Mouse (Mus musculus) myocyte (in vitro differentiated cells): ENCODE results near the gene Zdhhc18.

ENCODE experiments used
- E2F4 ChIP-seq: IDR thresholded peaks from one replicate; pipeline ENCODE4 v1.6.1; 2011; ENCODE audit warnings: mild to moderate bottlenecking, control low read depth, moderate library complexity; ENCODE audit not compliant: insufficient read depth
- MAX ChIP-seq: IDR thresholded peaks from one replicate; pipeline ENCODE4 v1.6.1; 2011; ENCODE audit warnings: low read depth, mild to moderate bottlenecking, control low read depth
- POLR2A ChIP-seq: IDR thresholded peaks from one replicate; pipeline ENCODE4 v1.6.1; 2011; ENCODE audit warnings: low read depth, mild to moderate bottlenecking, control low read depth, moderate library complexity; ENCODE audit not compliant: insufficient read length
- POLR2AphosphoS2 ChIP-seq: IDR thresholded peaks from one replicate; pipeline ENCODE4 v1.6.1; 2011; ENCODE audit warnings: low read depth, control low read depth; ENCODE audit not compliant: insufficient read length
- TCF3 ChIP-seq: IDR thresholded peaks from one replicate; pipeline ENCODE4 v1.6.1; 2011; ENCODE audit warnings: low read depth, control low read depth; ENCODE audit not compliant: insufficient read length

DNA sequence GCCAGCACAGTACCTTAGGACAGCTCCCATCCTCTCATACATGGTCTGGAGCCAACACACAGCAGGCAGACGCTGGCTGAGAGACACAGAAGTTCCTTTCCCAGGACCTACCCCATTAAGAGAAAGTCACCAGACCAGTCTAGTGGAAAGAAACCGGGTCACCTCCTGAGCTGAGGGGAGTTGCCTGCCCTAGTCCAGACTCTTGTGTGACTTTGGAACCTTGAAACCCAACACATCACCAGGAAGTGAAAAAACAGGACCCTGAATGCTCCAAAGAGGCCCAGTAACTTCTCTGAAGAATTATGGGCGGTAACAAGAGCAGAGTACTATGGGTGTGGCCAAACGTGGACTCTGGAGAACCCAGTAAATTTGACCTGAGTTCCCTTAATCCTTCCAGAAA lies 51.3 kb downstream of the Zdhhc18 start:
- TF ChIP-seq POLR2A (no peak), E2F4 (no peak), POLR2AphosphoS2 (no peak), MAX (no peak), TCF3 (no peak)
